In the genomic region with DNA sequence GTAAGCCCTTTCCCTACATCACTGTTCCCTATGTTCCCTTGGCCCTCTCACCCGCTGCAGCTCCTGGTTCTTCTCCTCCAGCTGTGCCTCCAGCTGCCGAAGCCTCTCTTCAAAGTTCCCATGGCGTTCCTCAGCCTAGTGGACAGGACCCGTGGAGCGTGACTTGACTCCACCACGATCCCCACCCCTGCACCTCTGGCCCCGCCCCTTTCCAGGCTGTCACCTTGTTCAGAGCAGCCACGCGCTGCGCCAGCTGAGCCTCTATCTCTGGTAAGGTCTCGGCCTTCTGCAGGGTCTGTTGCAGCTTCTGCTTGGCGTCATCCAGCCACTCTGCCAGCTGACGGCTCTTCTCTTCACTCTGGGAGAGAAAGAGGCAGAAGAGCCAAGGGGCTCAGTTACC, we compare ENCODE assay signal across 21 mouse cellular contexts. TPM values are rescaled to one million over a fixed set of nuclear protein-coding genes. Genes with fewer than 3 reads are reported as not detected.
DNase-seq lines count a peak whose midpoint lies in the region; ATAC-seq and TF ChIP-seq lines count a peak whose summit lies in the region.
"Had no signal": no experiment of that assay in that cellular context is flagged by ENCODE, and none has a peak within 500 bp of the region (broad histone marks: within the 10 kb centered on the region; RNA-seq: fewer than 3 reads in every experiment).

No protein-coding gene starts in this region.

- 42% methylated on average over 13 of the region's 13 CpGs for WGBS in intestine, embryonic 16.5 days
- 51% methylated on average over 13 of the region's 13 CpGs for WGBS in intestine, embryonic 15.5 days
- WGBS in lung, embryonic 16.5 days: 35% methylated on average over 13 of the region's 13 CpGs
- WGBS in intestine, postnatal 0 days: 45% methylated on average over 13 of the region's 13 CpGs

- H3K4me3 ChIP-seq in intestine, embryonic 16.5 days (ENCODE audit: low read length): peak overlapping the region; percentile 18; the same call in 1 of the 2 replicates
- no peak overlapping the region for H3K4me3 ChIP-seq in intestine, embryonic 15.5 days (replicated peaks)
- no peak overlapping the region for H3K4me3 ChIP-seq in lung, embryonic 16.5 days (ENCODE audit: low read length)
- no peak overlapping the region for H3K4me3 ChIP-seq in intestine, postnatal 0 days (ENCODE audit: low read depth, low read length)
- H3K4me3 ChIP-seq: embryonic facial prominence, embryonic 15.5 days; erythroblast, embryonic 14.5 days; heart, embryonic 10.5 days; hindbrain, embryonic 12.5 days had no signal

- H3K4me2 ChIP-seq in intestine, embryonic 16.5 days (ENCODE audit: low read depth, low read length): peak overlapping the region; percentile 22; the same call in 1 of the 2 replicates
- H3K4me2 ChIP-seq in intestine, embryonic 15.5 days (replicated peaks): no peak overlapping the region
- no peak overlapping the region for H3K4me2 ChIP-seq in lung, embryonic 16.5 days (ENCODE audit: low read depth, low read length)
- H3K4me2 ChIP-seq in intestine, postnatal 0 days (replicated peaks; ENCODE audit: low read depth): peak overlapping the region; percentile 38
- H3K4me2 ChIP-seq: embryonic facial prominence, embryonic 15.5 days; hindbrain, embryonic 12.5 days had no signal

- TF ChIP-seq CTCF in intestine, postnatal 0 days (IDR thresholded peaks at IDR 0.05; ENCODE audit: low read depth): no peak

- no peak for ATAC-seq in intestine, embryonic 16.5 days
- no peak for ATAC-seq in intestine, embryonic 15.5 days
- ATAC-seq in lung, embryonic 16.5 days (ENCODE audit: low read depth): 0 out of 2 replicates have a peak, but pooled peaks have one; percentile 4
- no peak for ATAC-seq in intestine, postnatal 0 days
- ATAC-seq: forebrain, embryonic 16.5 days; hindbrain, embryonic 16.5 days had no signal

- DNase-seq in lung, postnatal 10 days: no peak
- peak; percentile 34 for DNase-seq in R1 (ENCODE audit: low read depth, low spot score)
- no peak for DNase-seq in urinary bladder, postnatal 14 days (ENCODE audit: low spot score)
- DNase-seq: adrenal gland, postnatal 14 days; cerebellum, adult 18-20 months; cerebellum, postnatal 10 days; gastrocnemius, postnatal 10 days; heart, adult 18-20 months; heart, postnatal 10 days; heart, postnatal 4 days had no signal

- H3K4me1 ChIP-seq in intestine, embryonic 16.5 days (ENCODE audit: control insufficient read depth, insufficient read depth, low read length): no peaks in the 10 kb centered on the region
- 0 out of 2 replicates have a peak, but pooled peaks cover 2% of the 10 kb centered on the region for H3K4me1 ChIP-seq in intestine, embryonic 15.5 days (replicated peaks)
- no peaks in the 10 kb centered on the region for H3K4me1 ChIP-seq in lung, embryonic 16.5 days (replicated peaks; ENCODE audit: control insufficient read depth, insufficient read depth, low read length)
- no peaks in the 10 kb centered on the region for H3K4me1 ChIP-seq in intestine, postnatal 0 days (replicated peaks; ENCODE audit: control insufficient read depth, insufficient read depth, low read length)

- H3K27me3 ChIP-seq in intestine, embryonic 16.5 days (replicated peaks; ENCODE audit: control insufficient read depth, insufficient read depth, low read length): 0 out of 2 replicates have a peak, but pooled peaks cover 3% of the 10 kb centered on the region
- peaks cover 12% of the 10 kb centered on the region for H3K27me3 ChIP-seq in intestine, embryonic 15.5 days (replicated peaks)
- H3K27me3 ChIP-seq in lung, embryonic 16.5 days (ENCODE audit: control insufficient read depth, insufficient read depth, low read depth, low read length): peaks cover 14% of the 10 kb centered on the region
- peaks cover 13% of the 10 kb centered on the region for H3K27me3 ChIP-seq in intestine, postnatal 0 days (replicated peaks; ENCODE audit: control insufficient read depth, insufficient read depth, low read length)

- H3K27ac ChIP-seq in intestine, embryonic 16.5 days (ENCODE audit: low read length): no peak overlapping the region
- no peak overlapping the region for H3K27ac ChIP-seq in intestine, embryonic 15.5 days
- no peak overlapping the region for H3K27ac ChIP-seq in lung, embryonic 16.5 days (ENCODE audit: low read length)
- H3K27ac ChIP-seq in intestine, postnatal 0 days (ENCODE audit: low read depth, low read length): no peak overlapping the region
- H3K27ac ChIP-seq: embryonic facial prominence, embryonic 15.5 days; heart, embryonic 10.5 days; hindbrain, embryonic 12.5 days had no signal

- no peak overlapping the region for H3K9ac ChIP-seq in intestine, embryonic 16.5 days (ENCODE audit: low read depth, low read length)
- H3K9ac ChIP-seq in intestine, embryonic 15.5 days: no peak overlapping the region
- H3K9ac ChIP-seq in lung, embryonic 16.5 days (ENCODE audit: low read length): no peak overlapping the region
- no peak overlapping the region for H3K9ac ChIP-seq in intestine, postnatal 0 days (ENCODE audit: low read depth, low read length)
- H3K9ac ChIP-seq: embryonic facial prominence, embryonic 15.5 days; hindbrain, embryonic 12.5 days had no signal

- H3K36me3 ChIP-seq in intestine, embryonic 16.5 days (ENCODE audit: control insufficient read depth, insufficient read depth, low read length): no peaks in the 10 kb centered on the region
- H3K36me3 ChIP-seq in intestine, embryonic 15.5 days: no peaks in the 10 kb centered on the region
- H3K36me3 ChIP-seq in lung, embryonic 16.5 days (ENCODE audit: control insufficient read depth, insufficient read depth, low read length): no peaks in the 10 kb centered on the region
- no peaks in the 10 kb centered on the region for H3K36me3 ChIP-seq in intestine, postnatal 0 days (ENCODE audit: control insufficient read depth, insufficient read depth)
- H3K36me3 ChIP-seq: heart, embryonic 10.5 days had no signal

- no peaks in the 10 kb centered on the region for H3K9me3 ChIP-seq in intestine, embryonic 16.5 days (ENCODE audit: control insufficient read depth, low read length)
- H3K9me3 ChIP-seq in intestine, embryonic 15.5 days: no peaks in the 10 kb centered on the region
- H3K9me3 ChIP-seq in lung, embryonic 16.5 days (ENCODE audit: control insufficient read depth, low read length): no peaks in the 10 kb centered on the region
- H3K9me3 ChIP-seq in intestine, postnatal 0 days (ENCODE audit: control insufficient read depth): no peaks in the 10 kb centered on the region
- H3K9me3 ChIP-seq: embryonic facial prominence, embryonic 15.5 days; heart, embryonic 10.5 days; hindbrain, embryonic 12.5 days had no signal

RNA-seq across cellular contexts. Expression of a gene that starts 10.7 kb away (rescaled TPM):
- polyA plus RNA-seq in intestine, embryonic 16.5 days (2015; fragmentation: Nextera tagmentation; extraction: Ambion mirVana): 10.3 and 12.0 TPM in 2 replicates
- polyA plus RNA-seq in intestine, embryonic 15.5 days (2015; fragmentation: Nextera tagmentation; extraction: Ambion mirVana): 5.6 and 6.9 TPM in 2 replicates
- 2.2 and 2.5 TPM in 2 replicates for polyA plus RNA-seq in lung, embryonic 16.5 days (2015; fragmentation: Nextera tagmentation; extraction: Ambion mirVana)
- 24.5 and 24.8 TPM in 2 replicates for polyA plus RNA-seq in intestine, postnatal 0 days (2015; fragmentation: Nextera tagmentation; extraction: Ambion mirVana)

RNA-seq across cellular contexts. Expression of a gene that starts 14.3 kb away (rescaled TPM):
- 1.2 and 2.7 TPM in 2 replicates for polyA plus RNA-seq in intestine, embryonic 16.5 days (2015; fragmentation: Nextera tagmentation; extraction: Ambion mirVana)
- 1.9 and 2.4 TPM in 2 replicates for polyA plus RNA-seq in intestine, embryonic 15.5 days (2015; fragmentation: Nextera tagmentation; extraction: Ambion mirVana)
- polyA plus RNA-seq in lung, embryonic 16.5 days (2015; fragmentation: Nextera tagmentation; extraction: Ambion mirVana): 0.53 TPM in 2 replicates
- polyA plus RNA-seq in intestine, postnatal 0 days (2015; fragmentation: Nextera tagmentation; extraction: Ambion mirVana): 3.4 TPM in 2 replicates
- polyA plus RNA-seq: erythroblast, embryonic 14.5 days had no signal

RNA-seq across cellular contexts. Expression of a gene that starts 21.0 kb away (rescaled TPM):
- 0.86 and 1.4 TPM in 2 replicates for polyA plus RNA-seq in intestine, embryonic 16.5 days (2015; fragmentation: Nextera tagmentation; extraction: Ambion mirVana)
- 0.97 and 1.2 TPM in 2 replicates for polyA plus RNA-seq in intestine, embryonic 15.5 days (2015; fragmentation: Nextera tagmentation; extraction: Ambion mirVana)
- polyA plus RNA-seq in lung, embryonic 16.5 days (2015; fragmentation: Nextera tagmentation; extraction: Ambion mirVana): 1.8 and 2.0 TPM in 2 replicates
- polyA plus RNA-seq in intestine, postnatal 0 days (2015; fragmentation: Nextera tagmentation; extraction: Ambion mirVana): 0.76 and 0.88 TPM in 2 replicates
- polyA plus RNA-seq: erythroblast, embryonic 14.5 days; forebrain, embryonic 11.5 days; forebrain, embryonic 16.5 days had no signal

RNA-seq across cellular contexts. Expression of a gene that starts 22.5 kb away (rescaled TPM):
- 33.4 and 36.3 TPM in 2 replicates for polyA plus RNA-seq in intestine, embryonic 16.5 days (2015; fragmentation: Nextera tagmentation; extraction: Ambion mirVana)
- 20.4 and 29.1 TPM in 2 replicates for polyA plus RNA-seq in intestine, embryonic 15.5 days (2015; fragmentation: Nextera tagmentation; extraction: Ambion mirVana)
- 19.6 and 25.0 TPM in 2 replicates for polyA plus RNA-seq in lung, embryonic 16.5 days (2015; fragmentation: Nextera tagmentation; extraction: Ambion mirVana)
- 49.4 and 55.1 TPM in 2 replicates for polyA plus RNA-seq in intestine, postnatal 0 days (2015; fragmentation: Nextera tagmentation; extraction: Ambion mirVana)

RNA-seq across cellular contexts. Expression of a gene that starts 39.5 kb away (rescaled TPM):
- polyA plus RNA-seq in intestine, embryonic 16.5 days (2015; fragmentation: Nextera tagmentation; extraction: Ambion mirVana): 139 and 150 TPM in 2 replicates
- 195 and 200 TPM in 2 replicates for polyA plus RNA-seq in intestine, embryonic 15.5 days (2015; fragmentation: Nextera tagmentation; extraction: Ambion mirVana)
- polyA plus RNA-seq in lung, embryonic 16.5 days (2015; fragmentation: Nextera tagmentation; extraction: Ambion mirVana): 181 and 191 TPM in 2 replicates
- 81.3 and 85.5 TPM in 2 replicates for polyA plus RNA-seq in intestine, postnatal 0 days (2015; fragmentation: Nextera tagmentation; extraction: Ambion mirVana)

Comparison
In these comparisons a context has a peak if more than half of its experiments do, and no peak if none do; other contexts are left out.
1. H3K4me2 ChIP-seq: peak in intestine, embryonic 16.5 days (single experiment) and intestine, postnatal 0 days (single experiment); none in intestine, embryonic 15.5 days (single experiment) and lung, embryonic 16.5 days (single experiment).